Mouse (Mus musculus) adipocyte (in vitro differentiated cells): ENCODE data around the gene Obox1.
"Not testable (repeated sequence)": the region's sequence is repeated elsewhere in the genome, so short reads cannot be mapped to it uniquely, and the experiment has no call there.

ENCODE experiments used
- DNase-seq: peaks from one replicate; pipeline ENCODE4 v3.0.0-alpha.2; 2016; ENCODE audit warnings: low spot score

Obox1 gene

DNA sequence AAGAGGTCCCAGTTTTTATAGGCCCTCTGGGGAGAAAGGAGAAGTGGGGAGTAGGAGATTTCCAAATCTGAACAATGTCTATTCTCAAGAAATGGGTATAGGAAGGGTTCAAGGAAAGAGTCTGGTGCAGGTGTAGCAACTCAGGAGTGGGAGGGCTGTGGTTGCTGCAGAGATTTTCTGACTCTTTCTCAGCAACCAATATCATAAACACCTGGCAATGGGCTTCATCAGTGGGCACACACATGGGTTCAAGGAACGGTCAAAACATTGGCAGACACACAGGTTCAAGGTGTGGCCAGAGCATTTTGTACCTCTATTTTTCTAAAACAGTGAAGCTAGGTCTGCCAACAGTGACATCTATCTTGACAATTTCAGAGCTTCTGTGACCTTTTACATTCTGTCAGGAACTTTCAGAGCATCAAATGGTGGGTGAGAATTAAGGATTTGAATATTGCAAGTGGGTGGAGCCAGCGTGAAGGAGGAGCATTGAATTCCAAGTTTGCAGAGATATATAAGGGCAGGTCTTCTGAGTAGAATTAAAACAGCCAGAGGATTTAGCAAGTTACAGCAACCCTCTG, at the start of gene Obox1, which contains the start of gene Obox2:
Gene Obox1, plus strand, starts transcription at position 528 of the 578 bp plus-strand sequence.
Gene Obox2, plus strand, starts transcription at position 301 of the 578 bp plus-strand sequence.
- DNase-seq = not testable (repeated sequence)

GRCm38 (mm10) chr7:15399147-15399874, 10.6 kb downstream of the Obox1 start:
- DNase-seq = peak; percentile 1

- DNase-seq = not testable (repeated sequence)
Observed at GRCm38 (mm10) chr7:15406816-15407215, 18.1 kb downstream of the Obox1 start.

DNA sequence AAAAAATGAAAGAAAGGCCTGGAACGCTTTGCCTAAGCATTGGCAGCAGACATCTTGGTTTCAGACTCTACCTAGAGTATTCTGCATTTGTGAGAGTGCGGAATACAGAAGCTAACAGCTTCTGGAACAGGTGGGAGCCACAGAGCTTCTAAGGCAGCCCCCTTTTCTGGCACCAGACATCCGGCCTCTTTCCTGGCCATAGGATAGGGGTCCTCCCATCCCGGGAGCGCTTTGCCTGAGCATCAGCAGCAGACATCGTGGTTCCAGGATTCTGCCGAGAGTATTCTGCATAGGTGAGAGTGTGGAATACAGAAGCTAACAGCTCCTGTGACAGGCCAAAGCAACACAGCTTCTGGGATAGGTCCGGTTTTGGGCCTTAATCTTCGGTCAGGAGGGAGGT, 29.3 kb downstream of the Obox1 start:
- DNase-seq = not testable (repeated sequence)

DNA sequence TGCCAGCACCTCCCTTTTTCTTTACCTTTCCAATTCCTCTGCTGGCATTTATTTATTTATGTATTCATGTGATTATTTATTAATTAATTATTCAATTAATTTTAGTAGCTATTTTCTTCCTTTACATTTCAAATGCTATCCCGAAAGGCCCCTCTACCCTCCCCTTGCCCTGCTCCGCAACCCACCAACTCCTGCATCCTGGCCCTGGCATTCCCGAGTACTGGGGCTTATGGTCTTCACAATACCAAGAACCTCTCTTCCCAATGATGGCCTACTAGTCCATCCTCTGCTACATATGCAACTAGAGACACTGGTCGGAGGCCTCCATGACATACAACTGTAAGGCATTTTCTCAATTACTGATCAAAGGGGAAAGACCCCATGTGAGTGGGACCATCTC, 36.8 kb downstream of the Obox1 start:
- not testable (repeated sequence) for DNase-seq

DNA sequence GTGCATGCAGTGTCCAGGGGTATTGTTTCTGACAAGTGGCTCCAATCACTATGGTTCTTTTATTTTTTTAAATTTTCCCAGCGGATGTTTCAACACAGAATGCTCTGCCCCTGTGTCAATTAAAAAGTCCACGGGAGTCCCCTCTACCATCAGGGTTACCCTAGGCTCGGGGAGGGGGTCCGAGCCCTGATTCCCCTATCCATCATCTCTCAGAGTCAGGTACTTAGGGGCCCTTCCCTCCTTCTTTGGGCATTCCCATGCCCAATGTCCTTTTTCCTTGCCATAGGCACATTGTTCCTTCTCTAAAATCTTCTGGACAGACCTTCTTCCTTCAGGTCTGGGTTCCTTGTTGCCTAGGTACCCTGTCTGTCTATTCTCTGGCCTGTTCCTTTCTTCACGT, 120.7 kb downstream of the Obox1 start:
- not testable (repeated sequence) for DNase-seq
